Mouse (Mus musculus) gastrocnemius, adult 8-10 months (tissue): ENCODE results near the gene Tex28. TPM values are rescaled to one million over a fixed set of nuclear protein-coding genes. Genes with fewer than 3 reads are reported as not detected.
A peak's percentile ranks its signal among the peaks of the same experiment; 100 is the strongest.
"Not testable (repeated sequence)": the region's sequence is repeated elsewhere in the genome, so short reads cannot be mapped to it uniquely, and the experiment has no call there.

Experiments used
- DNase-seq, 2 experiments: peaks; one replicate each; pipeline ENCODE4 v3.0.0; 2022; ENCODE audit warnings: low spot score in 2 of 2
- total RNA-seq, 4 experiments: library from RNA; stranded (reverse); gene quantifications; 2 replicates each; pipeline ENCODE4 v1.2.4; 2022

Gene Tex28
- not detected for total RNA-seq

GRCm38 (mm10) chrX:74167738-74168137, at the start of gene Tex28:
Gene Tex28, minus strand, starts transcription at chrX:74167838.
- no peak for DNase-seq

DNA sequence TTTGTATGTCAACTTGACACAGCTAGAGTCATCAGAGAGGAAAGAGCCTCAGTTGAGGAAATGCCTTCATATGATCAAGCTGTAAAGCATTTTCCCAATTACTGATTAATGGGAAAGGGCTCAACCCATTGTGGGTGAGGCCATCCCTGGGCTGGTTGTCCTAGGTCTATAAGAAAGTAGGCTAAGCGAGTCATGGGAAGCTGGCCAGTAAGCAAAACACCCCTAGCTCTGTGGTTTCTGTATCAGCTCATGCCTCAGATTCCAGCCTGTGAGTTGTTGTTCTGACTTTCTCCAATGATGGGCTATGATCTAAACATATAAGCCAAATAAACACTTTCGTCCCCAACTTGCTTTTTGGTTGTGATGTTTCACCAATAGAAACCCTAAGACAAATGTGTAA, 35.9 kb upstream of the Tex28 start:
- no peak for DNase-seq

GRCm38 (mm10) chrX:74176959-74177358, 9.3 kb upstream of the Tex28 start, which contains the start of gene Tktl1:
Gene Tktl1, plus strand, starts transcription at chrX:74177259.
- no peak for DNase-seq

GRCm38 (mm10) chrX:74135263-74135662, 32.4 kb downstream of the Tex28 start, which contains the start of gene Mecp2:
Gene Mecp2, minus strand, starts transcription at chrX:74135363.
- not testable (repeated sequence) for DNase-seq

DNA sequence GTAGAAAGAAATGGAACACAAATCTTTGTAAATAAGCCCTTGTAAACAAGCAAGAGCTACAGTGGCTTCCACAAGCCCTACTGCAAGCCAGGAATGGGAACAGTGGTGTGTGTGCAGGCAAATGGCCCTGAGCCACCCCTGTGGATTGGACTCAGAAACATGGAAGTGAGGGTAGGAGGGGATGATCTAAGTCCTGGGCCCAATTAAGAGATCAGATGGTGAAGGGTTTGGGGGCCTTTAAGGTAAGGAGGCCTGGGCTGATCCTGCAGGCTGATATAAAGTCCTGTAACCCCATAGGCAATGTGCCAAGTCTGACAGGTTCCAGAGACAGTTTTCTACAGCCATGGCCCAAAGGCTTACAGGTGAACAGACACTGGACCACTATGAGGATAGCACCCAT, 40.5 kb downstream of the Tex28 start, which contains the start of gene Opn1mw:
TSS of gene Opn1mw (plus strand) at position 301 of the 400 bp plus-strand sequence.
- DNase-seq: no peak

DNA sequence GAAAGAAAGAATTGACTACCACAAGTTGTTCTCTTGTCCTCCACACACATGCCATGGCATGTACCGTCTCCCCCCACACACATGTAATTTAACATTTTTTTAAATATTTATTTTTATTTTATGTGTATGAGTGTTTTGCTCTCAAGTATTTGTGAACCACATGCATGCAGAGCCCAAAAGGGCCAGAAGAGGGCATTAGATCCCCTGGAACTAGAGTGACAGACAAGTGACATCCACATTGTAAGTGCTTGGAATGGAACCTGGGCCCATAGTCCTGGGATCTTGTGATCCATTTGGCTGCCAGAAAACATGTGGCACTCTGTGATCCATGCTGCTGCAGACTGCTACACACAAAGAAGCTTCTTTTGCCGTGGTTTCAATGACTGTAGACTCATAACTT, 42.7 kb downstream of the Tex28 start:
- DNase-seq: no peak

- DNase-seq: peak; percentile 10 to 36
Measured at GRCm38 (mm10) chrX:74115511-74115910, 52.1 kb downstream of the Tex28 start.

- DNase-seq: no peak
Measured at GRCm38 (mm10) chrX:74114036-74114435, 53.6 kb downstream of the Tex28 start.

GRCm38 (mm10) chrX:74108747-74109146, 58.9 kb downstream of the Tex28 start:
- no peak for DNase-seq

DNA sequence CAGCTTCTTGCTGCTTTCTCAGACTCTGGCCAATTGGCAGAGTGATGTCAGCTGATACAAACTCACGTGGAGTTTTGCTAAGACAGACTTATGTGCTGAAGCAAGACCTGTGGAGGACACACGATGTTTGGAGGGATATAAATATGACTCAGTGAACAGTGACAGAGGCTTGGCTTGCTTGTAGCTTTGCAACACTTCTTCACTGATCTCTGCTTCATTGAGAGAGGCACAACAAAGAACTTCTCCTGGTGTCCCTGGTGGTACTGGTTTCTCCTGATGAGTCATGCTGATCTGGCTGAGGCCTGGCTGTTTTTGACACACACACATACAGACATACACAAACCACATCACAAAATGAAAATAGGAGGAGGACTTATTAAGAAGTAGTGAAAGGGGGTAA, 61.7 kb downstream of the Tex28 start:
- DNase-seq: no peak

DNA sequence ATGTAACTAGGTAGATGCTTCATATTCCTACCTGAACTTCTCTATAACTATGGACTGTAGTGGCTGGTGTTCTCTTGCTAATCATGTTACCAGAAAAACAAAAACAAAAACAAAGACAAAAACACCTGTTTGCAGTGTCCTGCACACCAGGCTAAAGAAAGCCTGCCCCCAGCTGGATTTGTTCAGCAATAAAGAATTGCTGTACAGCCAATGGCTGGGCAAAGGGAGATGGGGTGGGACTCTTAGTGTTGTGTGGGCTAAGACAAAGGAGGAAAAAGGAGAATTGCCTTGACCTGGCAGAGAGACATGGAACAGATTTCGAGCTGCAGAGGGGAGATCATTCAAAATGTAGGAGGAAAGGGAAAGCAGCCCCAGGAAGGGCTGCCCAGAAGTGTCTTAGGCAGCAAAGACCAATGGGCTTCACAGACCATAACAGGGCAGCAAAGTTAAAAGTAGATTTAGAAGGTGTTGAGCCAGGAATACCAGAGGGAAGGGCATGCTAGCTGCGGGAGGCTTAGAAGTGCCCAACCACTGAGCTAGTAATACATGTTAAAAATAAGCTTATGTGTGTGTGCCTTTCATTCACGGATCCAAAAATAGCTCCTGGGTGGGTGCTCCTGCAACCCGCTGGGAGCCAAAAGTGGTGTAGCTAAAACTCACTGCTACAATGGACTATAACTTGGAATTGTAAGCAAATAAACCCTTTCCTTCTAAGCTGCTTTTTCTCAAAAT, 64.0 kb downstream of the Tex28 start:
- DNase-seq: peak; percentile 2 to 16

Other genes starting within 250 kb of the Tex28 start
- gene Arhgap4, start 246.0 kb downstream of the Tex28 start, total RNA-seq: 1 to 10 TPM in 1 of 4 experiments, under 1 TPM in 3; 0.22 to 1.1 (median 0.57) TPM
- 10 to 100 TPM; 46.6 to 61.8 (median 47.7) TPM for gene Naa10, start 245.9 kb downstream of the Tex28 start, total RNA-seq
- gene Renbp, start 237.0 kb downstream of the Tex28 start, total RNA-seq: 1 to 10 TPM in 3 of 4 experiments, under 1 TPM in 1; 0.87 to 2.3 (median 1.5) TPM
- 10 to 100 TPM; 29.8 to 34.0 (median 32.0) TPM for gene Hcfc1, start 201.5 kb downstream of the Tex28 start, total RNA-seq
- 10 to 100 TPM; 34.9 to 39.0 (median 37.5) TPM for gene Irak1, start 143.9 kb downstream of the Tex28 start, total RNA-seq
- gene Opn1mw, start 40.4 kb downstream of the Tex28 start, total RNA-seq: 1 to 10 TPM in 1 of 4 experiments, under 1 TPM in 1, not detected in 2; 0.46 to 1.5 TPM
- 10 to 100 TPM; 27.8 to 32.8 (median 29.0) TPM for gene Mecp2, start 32.5 kb downstream of the Tex28 start, total RNA-seq
- not detected for gene Tktl1, start 9.4 kb upstream of the Tex28 start, total RNA-seq
- gene Flna, start 82.0 kb upstream of the Tex28 start, total RNA-seq: 10 to 100 TPM; 24.0 to 39.3 (median 32.3) TPM
- 10 to 100 TPM; 23.0 to 29.5 (median 26.9) TPM for gene Emd, start 86.8 kb upstream of the Tex28 start, total RNA-seq
- gene Rpl10, start 103.0 kb upstream of the Tex28 start, total RNA-seq: 100 to 1,000 TPM; 130 to 325 (median 183) TPM
- gene Taz, start 114.1 kb upstream of the Tex28 start, total RNA-seq: 10 to 100 TPM; 39.0 to 53.5 (median 48.1) TPM
- 100 to 1,000 TPM; 126 to 143 (median 137) TPM for gene Dnase1l1, start 114.5 kb upstream of the Tex28 start, total RNA-seq
- gene Atp6ap1, start 129.3 kb upstream of the Tex28 start, total RNA-seq: 10 to 100 TPM; 86.9 to 87.5 (median 87.2) TPM
- gene Gdi1, start 137.2 kb upstream of the Tex28 start, total RNA-seq: 10 to 100 TPM; 26.0 to 45.1 (median 33.4) TPM
- gene Fam50a, start 145.2 kb upstream of the Tex28 start, total RNA-seq: 10 to 100 TPM; 22.6 to 26.2 (median 24.4) TPM
- under 1 TPM; 0.27 to 0.73 (median 0.58) TPM for gene Plxna3, start 161.2 kb upstream of the Tex28 start, total RNA-seq
- gene Lage3, start 185.8 kb upstream of the Tex28 start, total RNA-seq: 10 to 100 TPM; 36.1 to 50.3 (median 43.0) TPM
- 10 to 100 TPM; 56.6 to 63.1 (median 60.5) TPM for gene Ubl4a, start 205.4 kb upstream of the Tex28 start, total RNA-seq
- 1 to 10 TPM; 1.9 to 2.7 (median 2.4) TPM for gene Slc10a3, start 205.5 kb upstream of the Tex28 start, total RNA-seq
- 10 to 100 TPM; 12.8 to 15.3 (median 14.2) TPM for gene Fam3a, start 225.4 kb upstream of the Tex28 start, total RNA-seq
- 10 to 100 TPM; 21.6 to 31.2 (median 25.5) TPM for gene Ikbkg, start 225.5 kb upstream of the Tex28 start, total RNA-seq